Mouse (Mus musculus) embryonic stem cell, embryonic (primary cell): ENCODE results near the gene Vmn2r20.
"Not testable (repeated sequence)": the region's sequence is repeated elsewhere in the genome, so short reads cannot be mapped to it uniquely, and the experiment has no call there.

Source experiments
- CTCF ChIA-PET, 4 experiments: fragments of 300-600 bp in 2 of 4; fragments of 350-600 bp in 2 of 4; sonication (Branson Sonifier 250); formaldehyde crosslinking; loops; one replicate each; lab custom pipeline; 2022; ENCODE audit warnings: inconsistent platforms in 2 of 4; lab: Charles Lee
- POLR2A ChIA-PET, 4 experiments: fragments of 300-600 bp in 2 of 4; fragments of 350-600 bp in 2 of 4; sonication (Branson Sonifier 250); formaldehyde crosslinking; loops; one replicate each; lab custom pipeline; 2022; ENCODE audit warnings: antibody characterized with exemption in 4 of 4, inconsistent platforms in 1 of 4; lab: Charles Lee

Vmn2r20 gene

GRCm38 (mm10) chr6:123418016-123418415 is at the start of gene Vmn2r20:
TSS of gene Vmn2r20 (minus strand) at chr6:123418116.
- POLR2A ChIA-PET, result not testable (repeated sequence)

GRCm38 (mm10) chr6:123424413-123424812 is 6.5 kb upstream of the Vmn2r20 start:
- POLR2A ChIA-PET, CTCF ChIA-PET: not testable (repeated sequence)

More at GRCm38 (mm10) chr6:123418016-123418415, at the start of gene Vmn2r20:
- CTCF ChIA-PET, result not testable (repeated sequence)

GRCm38 (mm10) chr6:123406918-123407665 is 10.8 kb downstream of the Vmn2r20 start:
- CTCF ChIA-PET, POLR2A ChIA-PET: not testable (repeated sequence)

GRCm38 (mm10) chr6:123388824-123389223 is 29.1 kb downstream of the Vmn2r20 start:
- POLR2A ChIA-PET, CTCF ChIA-PET: not testable (repeated sequence)

GRCm38 (mm10) chr6:123346141-123346540 is 71.8 kb downstream of the Vmn2r20 start:
- ChIA-PET CTCF (no interaction called here), POLR2A (no interaction called here)

- CTCF ChIA-PET, result no interaction called here
- POLR2A ChIA-PET, result no interaction called here
These were observed 77.8 kb downstream of the Vmn2r20 start for GRCm38 (mm10) chr6:123340093-123340492.

GRCm38 (mm10) chr6:123332503-123332902 is 85.4 kb downstream of the Vmn2r20 start:
- ChIA-PET POLR2A (interaction anchor here in 1 of 4 experiments (0.6 kb wide), 1 partner anchor 567 kb away, joined by 3 read pairs; no protein-coding TSS in a partner anchor), CTCF (no interaction called here)
